Mouse (Mus musculus) gastrocnemius, postnatal 36 days (tissue): ENCODE results near the gene Polq. TPM values are rescaled to one million over a fixed set of nuclear protein-coding genes. Genes with fewer than 3 reads are reported as not detected.

Source experiments
- DNase-seq, 2 experiments: peaks; one replicate each; pipeline ENCODE4 v3.0.0; 2022
- intact Hi-C: fragments of 180-260 bp; cut with DNase I; formaldehyde crosslinking; loops from one replicate; pipeline ENCODE4 v1.15.1; 2025
- long read RNA-seq, 2 experiments: library from polyadenylated mRNA; stranded (forward); transcript quantifications; one replicate each; pipeline ENCODE4 v2.0.0; 2021
- total RNA-seq, 2 experiments: library from RNA; stranded (reverse); gene quantifications; 2 replicates each; pipeline ENCODE4 v1.2.3; 2021

Gene Polq
- total RNA-seq, result under 1 TPM; 0.20 to 0.37 TPM
- long read RNA-seq, experiment 1, result 0 reads
- long read RNA-seq, experiment 2, result 0 reads

GRCm38 (mm10) chr16:37011061-37011921 is at the start of gene Polq:
Gene Polq (plus strand): TSS chr16:37011786.
- intact Hi-C loops, result loop anchor here (2.0 to 10.0 kb wide), 2 partner anchors 136 to 536 kb away; partner anchors contain the start of genes Eaf2 and Golgb1
- DNase-seq, result peak; percentile 85 to 90

- intact Hi-C loops, result no loop called here
Observed at GRCm38 (mm10) chr16:36963415-36963814, 48.2 kb upstream of the Polq start.

GRCm38 (mm10) chr16:36979127-36979526 is 32.5 kb upstream of the Polq start:
- intact Hi-C loops, result no loop called here
- no peak for DNase-seq

More at GRCm38 (mm10) chr16:36963415-36963814, 48.2 kb upstream of the Polq start:
- no peak for DNase-seq

- DNase-seq, result no peak
- intact Hi-C loops, result no loop called here
Observed at GRCm38 (mm10) chr16:36983796-36984195, 27.8 kb upstream of the Polq start.

- intact Hi-C loops, result no loop called here
- DNase-seq, result no peak
Observed at GRCm38 (mm10) chr16:36985636-36986042, 25.9 kb upstream of the Polq start.

GRCm38 (mm10) chr16:36987399-36987798 is 24.2 kb upstream of the Polq start:
- intact Hi-C loops, result no loop called here

GRCm38 (mm10) chr16:36988066-36988465 is 23.5 kb upstream of the Polq start:
- intact Hi-C loops, result no loop called here
- no peak for DNase-seq

More at GRCm38 (mm10) chr16:36987399-36987798, 24.2 kb upstream of the Polq start:
- no peak for DNase-seq

- DNase-seq, result no peak
- intact Hi-C loops, result loop anchor here (1.0 kb wide), 1 partner anchor 44 kb away; no protein-coding TSS in a partner anchor
Observed at GRCm38 (mm10) chr16:36989493-36989892, 22.1 kb upstream of the Polq start.

- DNase-seq, result no peak
- intact Hi-C loops, result loop anchor here (1.0 kb wide), 1 partner anchor 45 kb away; no protein-coding TSS in a partner anchor
Observed at GRCm38 (mm10) chr16:36989999-36990625, 21.5 kb upstream of the Polq start, which contains the start of gene Fbxo40. Gene Fbxo40 (minus strand): TSS chr16:36990467.

GRCm38 (mm10) chr16:36997650-36998049 is 13.9 kb upstream of the Polq start:
- no peak for DNase-seq

GRCm38 (mm10) chr16:36999366-36999972 is 12.1 kb upstream of the Polq start:
- intact Hi-C loops, result no loop called here

More at GRCm38 (mm10) chr16:36997650-36998049, 13.9 kb upstream of the Polq start:
- intact Hi-C loops, result no loop called here

GRCm38 (mm10) chr16:37009262-37009661 is 2.3 kb upstream of the Polq start:
- intact Hi-C loops, result loop anchor here (5.0 kb wide), 1 partner anchor 62 kb away; no protein-coding TSS in a partner anchor
- DNase-seq, result no peak

More at GRCm38 (mm10) chr16:36999366-36999972, 12.1 kb upstream of the Polq start:
- no peak for DNase-seq

GRCm38 (mm10) chr16:37010370-37010769 is 1.2 kb upstream of the Polq start:
- no peak for DNase-seq
- intact Hi-C loops, result loop anchor here (2.0 to 10.0 kb wide), 2 partner anchors 136 to 536 kb away; partner anchors contain the start of genes Eaf2 and Golgb1

GRCm38 (mm10) chr16:37011922-37012289 is 320 bp downstream of the Polq start:
- DNase-seq, result no peak
- intact Hi-C loops, result loop anchor here (2.0 to 10.0 kb wide), 2 partner anchors 137 to 537 kb away; partner anchors contain the start of genes Eaf2 and Golgb1

- DNase-seq, result no peak
- intact Hi-C loops, result loop anchor here (10.0 kb wide), 1 partner anchor 538 kb away; no protein-coding TSS in a partner anchor
Observed at GRCm38 (mm10) chr16:37012336-37012735, 750 bp downstream of the Polq start.

GRCm38 (mm10) chr16:37027581-37027980 is 16.0 kb downstream of the Polq start:
- DNase-seq, result no peak
- intact Hi-C loops, result no loop called here

GRCm38 (mm10) chr16:37031996-37032395 is 20.4 kb downstream of the Polq start:
- intact Hi-C loops, result no loop called here
- DNase-seq, result no peak

- no peak for DNase-seq
- intact Hi-C loops, result no loop called here
Observed at GRCm38 (mm10) chr16:37034751-37035150, 23.2 kb downstream of the Polq start.

GRCm38 (mm10) chr16:37059631-37060030 is 48.0 kb downstream of the Polq start:
- no peak for DNase-seq
- intact Hi-C loops, result no loop called here

GRCm38 (mm10) chr16:37061261-37061660 is 49.7 kb downstream of the Polq start:
- no peak for DNase-seq
- intact Hi-C loops, result no loop called here
